Mouse (Mus musculus): ENCODE data around the gene Kcnc1. TPM values are rescaled to one million over a fixed set of nuclear protein-coding genes. Genes with fewer than 3 reads are reported as not detected.

Gene Kcnc1
- polyA plus RNA-seq, 1 experiment = 0.19 TPM

DNA sequence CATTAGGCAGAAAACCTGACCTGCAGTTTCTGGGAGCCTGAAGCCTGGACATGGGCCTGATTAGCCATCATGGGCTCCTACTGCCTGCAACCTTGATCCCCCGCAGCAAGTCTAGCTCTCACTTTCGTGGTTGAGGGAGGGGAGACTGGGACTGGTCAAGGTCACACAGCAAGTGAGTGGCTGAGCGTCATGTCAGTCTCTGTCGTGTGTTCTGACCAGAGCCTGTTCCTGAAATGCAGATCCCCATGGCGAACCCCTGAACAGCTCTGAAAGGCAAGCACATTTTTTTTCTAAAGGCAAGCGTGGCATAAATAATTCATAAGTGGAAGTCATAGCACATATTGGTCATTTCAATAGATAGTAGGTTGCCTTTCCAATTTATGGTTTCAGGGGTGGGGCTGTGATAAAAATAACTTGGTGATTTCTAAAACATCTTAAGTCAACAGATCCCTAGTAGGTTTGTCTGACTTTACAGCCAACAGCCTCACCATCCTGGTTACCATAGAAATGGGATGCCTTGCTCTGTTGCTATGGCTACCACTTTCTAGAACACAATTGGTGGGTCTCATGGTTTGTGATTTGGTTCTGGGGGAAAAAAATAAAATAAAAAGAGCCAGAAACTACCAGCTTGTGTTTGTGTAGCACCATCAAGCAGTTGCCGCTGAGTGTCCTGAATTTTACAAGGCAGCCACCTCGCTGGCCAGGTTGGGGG lies 25.9 kb downstream of the Kcnc1 start:
- DNase-seq (ENCODE audit: low spot score) = no peak

DNA sequence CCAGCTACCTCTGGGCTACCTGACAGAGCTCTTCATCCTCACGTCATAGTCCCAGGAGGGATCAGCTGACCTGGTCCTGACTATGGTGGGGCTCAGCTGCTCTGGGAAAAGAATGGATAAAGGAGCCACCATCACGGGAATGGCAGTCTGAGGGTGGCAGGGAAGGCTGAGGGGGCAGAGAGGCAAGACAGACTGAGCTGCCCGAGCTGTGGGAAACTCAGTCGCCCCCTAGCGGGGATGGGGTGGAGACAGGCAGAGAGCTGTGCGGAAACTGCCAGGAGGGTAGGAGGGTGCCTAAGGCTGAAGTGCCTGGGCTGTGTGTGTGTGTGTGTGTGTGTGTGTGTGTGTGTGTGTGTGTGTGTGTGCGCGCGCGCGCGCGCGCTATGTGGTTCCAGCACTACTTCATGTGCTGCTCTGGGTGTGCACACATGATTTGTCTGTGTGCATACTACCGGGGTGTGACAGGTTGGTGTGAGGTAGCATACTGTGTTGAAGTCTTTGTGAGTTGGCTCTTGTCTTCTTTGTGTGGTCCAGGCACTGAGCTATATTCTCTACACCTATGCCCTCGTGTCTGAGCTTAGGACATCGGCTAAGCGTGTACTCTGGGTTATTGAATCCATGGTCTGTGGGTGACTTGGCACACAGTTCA lies 26.6 kb downstream of the Kcnc1 start:
- DNase-seq (ENCODE audit: low spot score) = no peak

- DNase-seq (ENCODE audit: low spot score) = no peak
Measured at GRCm38 (mm10) chr7:46423951-46424350, 27.7 kb downstream of the Kcnc1 start.

DNA sequence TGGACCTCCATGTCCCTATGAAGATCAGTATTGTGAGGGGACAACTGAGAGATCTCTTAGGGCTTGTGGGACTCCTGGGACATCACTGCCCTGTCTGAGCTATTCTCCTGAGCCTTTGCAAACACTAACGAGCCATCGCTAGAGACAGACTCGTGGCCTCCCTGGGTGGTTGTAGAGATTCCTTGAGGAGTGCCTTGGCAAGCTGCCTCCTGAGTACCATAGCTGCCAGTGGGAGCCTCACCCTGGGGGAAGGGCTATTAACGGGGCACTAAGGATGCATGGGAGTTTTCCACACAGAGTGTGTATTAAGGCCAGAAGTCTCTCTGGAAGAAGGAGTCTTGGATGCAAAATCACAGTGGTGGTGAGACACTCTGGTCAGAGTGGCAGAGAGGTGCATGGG lies 28.7 kb downstream of the Kcnc1 start:
- DNase-seq (ENCODE audit: low spot score) = no peak

DNA sequence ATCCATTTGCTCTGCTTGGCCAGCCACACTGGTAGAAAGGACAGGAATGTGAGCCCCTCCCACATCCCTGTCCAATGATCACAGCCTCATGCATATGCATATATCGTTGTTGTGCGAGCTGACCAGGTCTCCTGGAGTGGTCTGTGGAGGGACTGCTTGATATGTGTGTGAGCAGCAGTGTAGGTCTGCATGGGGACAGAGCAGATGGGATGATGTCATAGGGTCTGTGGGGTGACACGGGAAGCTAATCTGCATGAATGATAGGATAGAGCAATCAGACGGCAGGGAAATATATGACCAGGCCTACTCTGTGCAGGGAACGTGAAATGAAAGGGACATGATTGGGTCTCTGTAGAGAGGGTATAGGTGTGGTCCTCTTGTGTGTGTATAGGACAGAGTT lies 37.6 kb downstream of the Kcnc1 start:
- DNase-seq (ENCODE audit: low spot score) = no peak

GRCm38 (mm10) chr7:46435833-46436232 lies 39.5 kb downstream of the Kcnc1 start:
- no peak for DNase-seq (ENCODE audit: low spot score)

DNA sequence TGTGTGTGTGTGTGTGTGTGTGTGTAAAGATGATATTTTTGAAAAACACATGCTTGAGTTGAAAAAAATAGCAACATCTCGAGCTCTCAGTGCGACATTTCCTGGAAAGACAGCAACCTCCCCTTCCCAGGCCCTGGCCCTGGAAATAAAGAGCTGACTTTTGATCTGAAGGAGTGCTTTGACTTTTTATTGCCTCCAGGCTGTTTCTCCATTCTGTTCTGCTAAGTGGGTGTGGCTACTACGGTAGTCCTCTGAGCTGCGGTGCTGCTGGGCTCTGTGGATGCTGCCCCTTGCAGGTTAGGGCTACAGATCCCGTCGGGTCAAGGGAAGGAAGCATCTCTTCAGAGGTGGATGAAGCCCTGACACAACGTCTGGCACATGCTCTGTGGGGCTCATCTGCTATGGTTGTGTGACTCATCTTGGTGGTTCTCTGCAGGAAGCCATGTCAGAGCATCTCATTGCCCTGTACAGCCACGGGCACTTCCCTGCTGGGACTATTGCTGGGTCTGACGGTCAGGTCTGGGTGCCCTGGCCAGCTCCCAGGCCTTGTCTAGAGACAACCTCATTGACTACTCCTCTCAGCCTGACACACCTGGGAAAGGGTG lies 42.3 kb downstream of the Kcnc1 start:
- no peak for DNase-seq (ENCODE audit: low spot score)

DNA sequence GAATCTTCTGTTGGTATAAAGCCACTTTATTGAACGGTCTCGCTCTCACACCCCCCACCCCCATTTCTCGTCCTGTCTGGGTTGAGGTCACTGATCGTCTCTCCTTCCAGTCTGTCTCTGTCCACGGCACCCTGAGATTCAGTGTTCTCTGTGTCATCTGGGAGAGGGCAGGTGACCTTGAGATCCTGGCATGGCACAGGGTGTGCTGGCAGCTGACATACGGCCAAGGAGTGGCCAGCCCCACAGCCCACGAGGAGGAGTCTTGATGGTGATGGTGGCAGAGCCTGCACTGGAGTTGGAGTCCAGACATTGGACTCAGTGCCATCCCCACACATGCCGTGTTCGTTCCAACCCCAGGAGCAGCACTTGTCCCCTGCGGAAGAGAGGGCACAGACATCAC lies 46.9 kb downstream of the Kcnc1 start:
- DNase-seq (ENCODE audit: low spot score) = no peak

GRCm38 (mm10) chr7:46445896-46446295 lies 49.6 kb downstream of the Kcnc1 start:
- no peak for DNase-seq (ENCODE audit: low spot score)

DNA sequence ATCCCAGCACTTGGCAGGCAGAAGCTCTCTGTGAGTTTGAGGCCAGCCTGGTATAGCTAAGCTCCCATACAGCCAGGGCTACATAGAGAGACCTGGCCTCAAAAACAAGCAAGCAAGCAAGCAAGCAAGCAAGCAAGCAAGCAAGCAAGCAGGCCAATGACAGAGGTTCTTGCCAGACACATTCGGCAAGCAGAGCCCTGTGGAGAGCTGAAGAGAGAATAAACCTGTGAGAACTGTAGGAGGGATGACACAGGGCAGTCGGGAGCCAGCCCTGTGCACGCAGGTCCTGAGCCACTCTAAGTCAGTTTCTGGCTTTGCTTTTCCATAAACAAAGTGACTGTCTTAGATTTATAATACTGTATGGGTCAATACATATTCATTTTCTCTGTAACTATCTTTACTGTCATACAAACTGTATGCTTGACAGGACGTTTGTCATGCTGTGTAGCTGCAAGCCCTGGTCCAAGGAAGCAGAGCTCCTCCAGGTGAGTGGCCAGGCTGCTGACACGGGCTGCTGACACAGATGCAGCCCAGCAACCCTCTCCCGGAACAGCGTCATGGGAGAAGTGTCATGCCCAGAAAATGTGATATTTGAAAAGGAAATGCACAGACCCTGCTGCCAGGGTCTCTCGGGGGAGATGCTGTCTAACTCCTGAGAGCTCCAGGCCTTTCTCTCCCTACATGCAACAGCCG lies 51.3 kb downstream of the Kcnc1 start:
- DNase-seq (ENCODE audit: low spot score) = no peak

DNA sequence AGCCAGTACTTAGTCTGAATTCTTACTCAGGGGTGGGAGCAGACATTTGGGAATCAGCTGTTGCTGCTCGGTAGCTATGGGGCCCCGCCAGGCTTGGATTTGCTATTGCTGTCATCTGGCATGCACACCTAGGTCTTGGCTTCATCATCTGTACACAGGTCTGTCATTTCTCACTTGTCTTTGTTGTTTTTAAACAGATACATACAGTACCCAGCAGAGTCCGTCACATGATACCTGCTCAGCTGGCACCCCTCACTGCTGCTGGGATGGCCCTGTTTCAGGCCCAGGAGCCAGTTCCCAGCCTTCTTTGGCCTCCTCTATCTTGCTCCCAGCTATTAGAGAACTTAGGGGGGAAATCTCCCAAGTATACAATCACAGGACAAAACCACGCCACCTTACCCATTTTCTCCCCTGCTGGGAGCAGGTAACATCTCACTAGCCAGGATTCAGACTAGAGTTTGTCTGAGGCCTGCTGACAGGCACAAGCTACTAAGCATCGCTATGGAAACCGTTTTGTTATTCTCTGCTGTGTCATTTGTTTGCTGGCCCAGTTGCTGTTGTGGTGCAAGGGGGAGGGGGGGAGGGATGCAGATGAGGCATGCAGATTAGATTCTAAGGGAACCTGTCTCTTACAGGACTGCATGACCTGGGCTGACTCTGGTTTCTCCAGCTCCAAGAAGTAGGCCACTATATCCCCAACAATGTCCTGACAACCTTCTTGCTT lies 52.8 kb downstream of the Kcnc1 start:
- no peak for DNase-seq (ENCODE audit: low spot score)

DNA sequence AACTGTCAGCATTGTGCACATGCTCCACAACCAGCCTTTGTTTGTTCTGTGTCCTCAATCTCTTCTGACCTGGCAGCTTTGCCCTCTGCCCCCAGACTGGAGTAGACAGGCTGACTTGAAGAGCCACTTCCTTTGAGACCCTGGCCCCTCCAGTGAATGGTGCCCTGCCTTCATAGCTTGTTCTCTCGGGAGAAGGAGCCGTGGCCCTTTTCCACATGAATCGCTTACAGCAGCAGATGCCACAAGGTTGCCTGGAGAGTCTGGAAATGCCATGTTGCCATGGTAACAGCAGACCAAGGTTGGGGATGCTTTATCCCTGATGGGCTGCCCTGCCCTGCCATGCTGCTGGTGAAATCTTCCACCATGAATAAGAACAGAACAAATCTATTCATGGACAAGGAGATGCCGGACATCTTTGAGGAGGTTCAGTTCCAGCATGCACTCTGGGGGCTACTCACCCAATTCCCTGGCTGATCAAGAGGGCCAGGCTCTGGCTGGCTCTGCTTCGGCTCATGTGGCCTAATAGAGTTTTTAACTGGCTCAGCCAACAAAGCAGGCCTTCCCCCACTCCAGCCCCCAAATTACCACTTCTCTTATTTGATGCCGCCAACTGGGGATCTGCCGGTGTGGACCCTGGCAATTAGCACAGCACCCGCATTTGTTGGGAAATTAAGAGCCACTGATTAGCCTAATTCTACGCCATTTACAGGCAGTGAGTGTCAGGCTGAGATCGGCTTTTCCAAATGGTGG lies 57.8 kb downstream of the Kcnc1 start:
- no peak for DNase-seq (ENCODE audit: low spot score)

DNA sequence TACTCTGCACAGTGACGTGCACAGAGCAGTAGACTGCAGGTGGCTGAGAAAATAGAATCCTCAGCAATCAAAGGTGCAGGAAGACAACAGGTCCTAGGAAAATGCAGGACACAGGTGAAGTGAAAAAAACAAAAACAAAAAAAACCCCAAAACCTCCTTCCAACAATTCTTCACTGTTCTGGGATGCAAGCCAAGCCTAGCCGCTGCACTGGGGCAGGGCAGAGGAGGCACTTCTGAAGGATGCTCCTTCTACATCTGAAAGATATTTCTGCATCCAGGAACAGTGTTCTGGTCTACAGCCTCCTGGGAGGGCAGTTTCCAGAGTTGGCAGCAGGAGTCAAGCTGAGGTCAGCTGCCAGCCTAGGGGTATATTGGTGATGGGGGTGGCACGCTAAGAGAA lies 61.6 kb downstream of the Kcnc1 start:
- no peak for DNase-seq (ENCODE audit: low spot score)

DNA sequence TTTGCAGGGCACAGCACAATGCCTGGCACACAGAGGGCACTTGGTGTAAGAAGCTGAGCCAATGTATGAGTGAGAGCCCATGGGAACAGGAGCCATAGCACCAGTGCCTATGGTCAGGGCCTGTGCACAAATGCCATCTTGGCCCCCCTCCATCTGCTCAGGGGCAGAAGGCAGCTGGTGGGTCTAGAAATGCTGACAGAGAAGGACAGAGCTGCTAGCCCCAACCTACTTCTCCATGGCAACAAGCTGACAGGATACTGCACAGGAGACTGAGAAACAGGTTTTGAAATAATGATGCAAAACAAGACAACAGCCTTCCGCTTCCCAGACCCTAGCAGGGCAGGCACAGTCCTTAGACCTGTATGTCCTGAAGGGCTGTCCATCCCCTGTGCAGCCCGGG lies 62.9 kb downstream of the Kcnc1 start:
- no peak for DNase-seq (ENCODE audit: low spot score)

DNA sequence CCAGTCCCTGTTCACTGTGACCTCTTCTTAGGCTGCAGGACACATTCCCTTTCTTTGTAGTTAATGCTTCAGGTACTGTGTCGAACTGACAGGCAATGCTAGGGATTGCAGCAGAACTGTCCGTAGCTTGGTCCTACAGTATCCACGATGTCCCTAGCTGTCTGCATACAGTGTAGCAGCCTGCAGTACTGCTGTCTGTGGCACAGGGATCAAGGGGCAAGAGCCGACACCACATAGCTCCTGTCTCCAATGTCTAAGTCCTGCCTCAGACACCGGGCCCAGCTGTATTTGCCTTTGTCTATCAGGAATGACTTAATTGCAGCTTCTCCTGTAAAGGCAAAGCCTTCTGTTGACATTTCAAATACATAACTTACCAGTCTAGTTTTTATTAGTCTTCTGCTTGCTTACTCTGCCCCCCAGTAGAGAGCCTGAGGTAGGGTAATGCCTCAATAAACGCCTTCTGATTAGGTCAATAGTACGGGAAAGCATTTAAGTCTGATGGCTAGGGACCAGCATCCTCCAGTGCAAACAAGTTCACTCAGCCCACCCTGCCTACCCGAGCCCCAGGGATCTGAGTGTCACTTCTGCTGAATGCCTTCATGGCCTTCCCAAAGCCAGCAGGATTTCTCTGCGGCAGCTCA lies 63.4 kb downstream of the Kcnc1 start:
- DNase-seq (ENCODE audit: low spot score) = no peak

DNA sequence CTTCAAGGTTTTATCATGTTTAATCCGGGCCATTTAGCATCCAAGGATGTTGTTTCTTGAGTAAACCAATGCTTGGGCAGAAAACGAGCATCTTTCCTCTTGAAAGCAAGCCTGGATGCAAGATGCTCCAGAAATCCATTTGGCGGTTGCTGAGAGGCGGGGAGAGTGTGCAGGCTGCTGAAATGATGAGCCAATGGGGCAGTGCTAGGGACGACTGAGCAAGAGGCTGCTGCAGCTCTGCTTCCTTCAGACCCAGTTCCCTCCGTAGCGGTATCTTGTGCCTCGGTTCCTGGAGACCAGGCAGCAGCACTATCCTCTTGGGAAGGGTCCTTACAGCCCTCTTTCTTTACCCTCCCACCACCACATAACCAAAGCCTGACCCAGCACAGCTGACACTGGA lies 66.0 kb downstream of the Kcnc1 start:
- DNase-seq (ENCODE audit: low spot score) = no peak

- no peak for DNase-seq (ENCODE audit: low spot score)
Measured at GRCm38 (mm10) chr7:46463136-46463535, 66.8 kb downstream of the Kcnc1 start.

GRCm38 (mm10) chr7:46466422-46466981 lies 70.2 kb downstream of the Kcnc1 start:
- DNase-seq (ENCODE audit: low spot score) = no peak

DNA sequence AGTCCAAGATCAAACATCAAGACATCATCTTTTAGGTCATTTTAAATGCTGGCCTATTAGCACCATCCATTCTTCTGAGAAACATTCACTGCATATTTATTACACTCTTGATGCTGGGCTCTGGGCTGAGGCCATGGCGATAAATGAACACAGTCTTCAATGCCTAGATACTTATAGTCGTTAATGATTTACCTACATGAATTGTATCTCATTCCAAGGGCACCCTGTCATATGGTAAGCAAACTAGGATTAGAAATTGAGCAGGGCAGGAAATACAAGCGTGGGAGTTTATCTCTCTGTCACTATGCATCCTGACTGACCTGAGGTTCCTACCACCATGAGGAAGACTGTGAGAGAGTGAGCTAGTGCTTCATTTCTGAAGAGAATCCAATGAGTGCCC lies 73.2 kb downstream of the Kcnc1 start:
- no peak for DNase-seq (ENCODE audit: low spot score)

DNA sequence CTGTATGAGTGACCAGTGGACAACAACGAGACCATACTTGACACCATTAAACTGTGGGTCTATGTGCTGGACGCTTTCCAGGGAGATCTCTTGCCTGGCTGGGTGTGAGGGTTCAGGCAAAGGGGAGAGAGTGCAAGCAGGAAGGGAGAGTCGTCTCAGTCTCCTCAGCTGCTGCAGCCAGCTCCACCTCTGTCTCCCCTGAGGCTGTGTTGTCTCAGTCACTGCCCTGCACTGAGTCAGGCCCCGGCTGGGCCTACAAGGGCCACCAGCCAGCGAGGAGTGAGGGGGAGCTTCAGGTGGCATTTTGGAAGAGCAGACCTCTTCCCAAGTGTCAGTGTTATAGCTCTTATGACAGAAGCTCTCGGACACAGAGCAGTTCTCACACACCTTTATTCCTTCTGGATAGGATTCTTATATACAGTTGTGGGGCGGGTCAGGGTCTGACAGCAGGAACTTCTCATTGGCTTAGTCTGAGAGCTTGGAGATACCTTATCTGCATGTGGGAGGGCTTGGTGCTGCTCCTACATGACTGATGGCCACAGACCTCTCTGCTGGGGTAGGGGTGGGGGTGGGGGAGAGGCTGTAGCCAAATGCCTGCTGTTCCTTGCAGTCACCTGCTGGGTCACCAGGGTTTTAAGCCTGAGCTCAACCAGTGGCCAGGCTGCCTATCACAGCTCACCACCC lies 74.9 kb downstream of the Kcnc1 start:
- no peak for DNase-seq (ENCODE audit: low spot score)

All from urinary bladder, adult 2 months (tissue).